In genomic region chr1:134343567-134343966, GRCm38 (mm10) we compare ENCODE assay signal across 8 mouse cellular contexts. TPM values are rescaled to one million over a fixed set of nuclear protein-coding genes. Genes with fewer than 3 reads are reported as not detected.
DNase-seq lines count a peak whose midpoint lies in the region; ATAC-seq and TF ChIP-seq lines count a peak whose summit lies in the region.

No protein-coding gene starts in this region.

- no peak for ATAC-seq in kidney, embryonic 15.5 days (replicated peaks; ENCODE audit: low FRiP score)
- peak; percentile 43 for ATAC-seq in forebrain, postnatal 0 days
- 0 out of 2 replicates have a peak, but pooled peaks have one; percentile 9 for ATAC-seq in midbrain, embryonic 14.5 days (ENCODE audit: low FRiP score, low TSS enrichment)
- ATAC-seq in granulocyte monocyte progenitor cell, adult 5-6 weeks (replicated peaks; ENCODE audit: poor library complexity, severe bottlenecking): no peak

- 13% methylated on average over 2 of the region's 2 CpGs for WGBS in kidney, embryonic 15.5 days
- 6% methylated on average over 2 of the region's 2 CpGs for WGBS in forebrain, postnatal 0 days
- WGBS in midbrain, embryonic 14.5 days: 2% methylated on average over 2 of the region's 2 CpGs

- H3K27ac ChIP-seq in kidney, embryonic 15.5 days: no peak overlapping the region
- H3K27ac ChIP-seq in forebrain, postnatal 0 days (ENCODE audit: low read depth, low read length): peak overlapping the region; percentile 84
- no peak overlapping the region for H3K27ac ChIP-seq in midbrain, embryonic 14.5 days (replicated peaks; ENCODE audit: low read depth, low read length)

- no peaks in the 10 kb centered on the region for H3K27me3 ChIP-seq in kidney, embryonic 15.5 days
- H3K27me3 ChIP-seq in forebrain, postnatal 0 days (ENCODE audit: insufficient read depth, low read length): no peaks in the 10 kb centered on the region
- H3K27me3 ChIP-seq in midbrain, embryonic 14.5 days (ENCODE audit: control insufficient read depth, insufficient read depth, low read length): no peaks in the 10 kb centered on the region

- H3K4me1 ChIP-seq in kidney, embryonic 15.5 days: peaks cover 16% of the 10 kb centered on the region
- H3K4me1 ChIP-seq in forebrain, postnatal 0 days (ENCODE audit: insufficient read depth): no peaks in the 10 kb centered on the region
- no peaks in the 10 kb centered on the region for H3K4me1 ChIP-seq in midbrain, embryonic 14.5 days (ENCODE audit: control insufficient read depth, insufficient read depth, low read length)

- H3K4me3 ChIP-seq in kidney, embryonic 15.5 days (replicated peaks): peak overlapping the region; percentile 56
- H3K4me3 ChIP-seq in forebrain, postnatal 0 days (ENCODE audit: low read depth, low read length): peak overlapping the region; percentile 54
- peak overlapping the region; percentile 47 for H3K4me3 ChIP-seq in midbrain, embryonic 14.5 days (replicated peaks; ENCODE audit: low read depth, low read length)

- peak overlapping the region; percentile 89 for H3K4me2 ChIP-seq in kidney, embryonic 15.5 days
- H3K4me2 ChIP-seq in forebrain, postnatal 0 days (ENCODE audit: low read depth): peak overlapping the region; percentile 74
- H3K4me2 ChIP-seq in midbrain, embryonic 14.5 days (ENCODE audit: low read length): peak overlapping the region; percentile 76

- no peaks in the 10 kb centered on the region for H3K9me3 ChIP-seq in kidney, embryonic 15.5 days (replicated peaks)
- H3K9me3 ChIP-seq in forebrain, postnatal 0 days (ENCODE audit: low read length): no peaks in the 10 kb centered on the region
- no peaks in the 10 kb centered on the region for H3K9me3 ChIP-seq in midbrain, embryonic 14.5 days (ENCODE audit: control insufficient read depth, low read length)

- DNase-seq in kidney, postnatal 4 days: no peak
- peak; percentile 75 for DNase-seq in cerebellum, adult 11-12 months
- peak; percentile 57 for DNase-seq in forebrain, postnatal 0 days
- peak; percentile 21 for DNase-seq in midbrain, embryonic 14.5 days
- no peak for DNase-seq in adipocyte (ENCODE audit: low spot score)
- DNase-seq in T-cell, adult 2 months (ENCODE audit: low spot score): no peak

- 0 out of 2 replicates have a peak overlapping the region, but pooled peaks have one; percentile 27 for H3K9ac ChIP-seq in kidney, embryonic 15.5 days
- H3K9ac ChIP-seq in forebrain, postnatal 0 days: peak overlapping the region; percentile 72
- H3K9ac ChIP-seq in midbrain, embryonic 14.5 days (replicated peaks; ENCODE audit: low read length): peak overlapping the region; percentile 60

- peaks cover 24% of the 10 kb centered on the region for H3K36me3 ChIP-seq in kidney, embryonic 15.5 days
- peaks cover 13% of the 10 kb centered on the region for H3K36me3 ChIP-seq in forebrain, postnatal 0 days (ENCODE audit: insufficient read depth)
- peaks cover 25% of the 10 kb centered on the region for H3K36me3 ChIP-seq in midbrain, embryonic 14.5 days (ENCODE audit: control insufficient read depth, insufficient read depth, low read length)

- no peak for TF ChIP-seq CTCF in forebrain, postnatal 0 days (IDR thresholded peaks at IDR 0.05; ENCODE audit: low read depth)

RNA-seq across cellular contexts. Expression of gene Ppfia4, which starts 10.8 kb away (rescaled TPM):
- polyA plus RNA-seq in kidney, embryonic 15.5 days (2015; fragmentation: Nextera tagmentation; extraction: Ambion mirVana): 2.9 and 3.0 TPM in 2 replicates
- total RNA-seq in forebrain, postnatal 0 days (2014; rRNA removed): 26.9 and 31.9 TPM in 2 replicates
- polyA plus RNA-seq in forebrain, postnatal 0 days (2015; fragmentation: Nextera tagmentation; extraction: Ambion mirVana): 12.7 and 17.5 TPM in 2 replicates
- polyA plus RNA-seq in midbrain, embryonic 14.5 days (2014; fragmentation: Nextera tagmentation; extraction: Ambion mirVana): 11.5 and 14.4 TPM in 2 replicates
- 6.4 and 12.5 TPM in 2 replicates for total RNA-seq in granulocyte monocyte progenitor cell, adult 5-6 weeks (2014; fragmentation: Nextera tagmentation)
- 4.1 and 4.6 TPM in 2 replicates for total RNA-seq in granulocyte monocyte progenitor cell, adult 5-6 weeks (2017)

RNA-seq across cellular contexts. Expression of gene Tmem183a, which starts 18.2 kb away (rescaled TPM):
- 79.0 and 80.9 TPM in 2 replicates for polyA plus RNA-seq in kidney, embryonic 15.5 days (2015; fragmentation: Nextera tagmentation; extraction: Ambion mirVana)
- total RNA-seq in forebrain, postnatal 0 days (2014; rRNA removed): 177 and 184 TPM in 2 replicates
- 103 and 123 TPM in 2 replicates for polyA plus RNA-seq in forebrain, postnatal 0 days (2015; fragmentation: Nextera tagmentation; extraction: Ambion mirVana)
- polyA plus RNA-seq in midbrain, embryonic 14.5 days (2014; fragmentation: Nextera tagmentation; extraction: Ambion mirVana): 121 and 151 TPM in 2 replicates
- 31.8 and 34.3 TPM in 2 replicates for total RNA-seq in granulocyte monocyte progenitor cell, adult 5-6 weeks (2014; fragmentation: Nextera tagmentation)
- 53.6 and 115 TPM in 2 replicates for total RNA-seq in granulocyte monocyte progenitor cell, adult 5-6 weeks (2017)

RNA-seq across cellular contexts. Expression of gene 4933406M09Rik, which starts 42.2 kb away (rescaled TPM):
- 0.09 TPM in 1 of 2 replicates, not detected in the other for polyA plus RNA-seq in kidney, embryonic 15.5 days (2015; fragmentation: Nextera tagmentation; extraction: Ambion mirVana)
- not detected in 2 replicates for total RNA-seq in forebrain, postnatal 0 days (2014; rRNA removed)
- not detected in 2 replicates for polyA plus RNA-seq in forebrain, postnatal 0 days (2015; fragmentation: Nextera tagmentation; extraction: Ambion mirVana)
- polyA plus RNA-seq in midbrain, embryonic 14.5 days (2014; fragmentation: Nextera tagmentation; extraction: Ambion mirVana): not detected in 2 replicates
- total RNA-seq in granulocyte monocyte progenitor cell, adult 5-6 weeks (2014; fragmentation: Nextera tagmentation): not detected in 2 replicates
- not detected in 2 replicates for total RNA-seq in granulocyte monocyte progenitor cell, adult 5-6 weeks (2017)

RNA-seq across cellular contexts. Expression of gene Myog, which starts 53.8 kb away (rescaled TPM):
- polyA plus RNA-seq in kidney, embryonic 15.5 days (2015; fragmentation: Nextera tagmentation; extraction: Ambion mirVana): 13.1 and 19.9 TPM in 2 replicates
- total RNA-seq in forebrain, postnatal 0 days (2014; rRNA removed): 0.08 and 0.29 TPM in 2 replicates
- polyA plus RNA-seq in forebrain, postnatal 0 days (2015; fragmentation: Nextera tagmentation; extraction: Ambion mirVana): 0.19 and 0.28 TPM in 2 replicates
- not detected in 2 replicates for polyA plus RNA-seq in midbrain, embryonic 14.5 days (2014; fragmentation: Nextera tagmentation; extraction: Ambion mirVana)
- not detected in 2 replicates for total RNA-seq in granulocyte monocyte progenitor cell, adult 5-6 weeks (2014; fragmentation: Nextera tagmentation)
- total RNA-seq in granulocyte monocyte progenitor cell, adult 5-6 weeks (2017): not detected in 2 replicates

Comparison
In these comparisons a context has a peak if more than half of its experiments do, and no peak if none do; other contexts are left out.
1. ATAC-seq: peak in forebrain, postnatal 0 days (single experiment) and midbrain, embryonic 14.5 days (single experiment); none in kidney, embryonic 15.5 days (single experiment) and granulocyte monocyte progenitor cell, adult 5-6 weeks (single experiment).
2. DNase-seq: peak in cerebellum, adult 11-12 months (single experiment), forebrain, postnatal 0 days (single experiment) and midbrain, embryonic 14.5 days (single experiment); none in kidney, postnatal 4 days (0 of 2), adipocyte (single experiment) and T-cell, adult 2 months (single experiment).
3. Peak in every context shown above with its lines, with median percentiles within 50 percentile points of each other: H3K4me2 ChIP-seq, H3K4me3 ChIP-seq and H3K9ac ChIP-seq.